Mouse (Mus musculus) limb, embryonic 10.5 days (tissue): ENCODE results near the gene Dnaic1. TPM values are rescaled to one million over a fixed set of nuclear protein-coding genes. Genes with fewer than 3 reads are reported as not detected.

Experiments
- DNase-seq: peaks from one replicate; pipeline ENCODE4 v3.0.0-alpha.2; 2017; ENCODE audit warnings: low spot score
- H3K27ac ChIP-seq: fragments of 300-500 bp; sonication (generic); 2 replicates; pipeline ENCODE4 v1.5.1; 2016; ENCODE audit warnings: mild to moderate bottlenecking
- H3K27me3 ChIP-seq: fragments of 300-500 bp; sonication (generic); 2 replicates; pipeline ENCODE4 v1.6.1; 2016; ENCODE audit warnings: low read depth, mild to moderate bottlenecking; ENCODE audit not compliant: poor library complexity, severe bottlenecking
- H3K36me3 ChIP-seq: fragments of 300-500 bp; sonication (generic); 2 replicates; pipeline ENCODE4 v1.6.1; 2016; ENCODE audit warnings: mild to moderate bottlenecking, moderate library complexity
- H3K4me1 ChIP-seq: fragments of 300-500 bp; sonication (generic); 2 replicates; pipeline ENCODE4 v1.6.1; 2016
- H3K4me3 ChIP-seq: fragments of 300-500 bp; sonication (generic); 2 replicates; pipeline ENCODE4 v1.5.1; 2016; ENCODE audit warnings: mild to moderate bottlenecking, moderate library complexity
- H3K9me3 ChIP-seq: fragments of 300-500 bp; sonication (generic); replicated peaks from 2 replicates; pipeline ENCODE4 v1.6.1; 2016; ENCODE audit warnings: mild to moderate bottlenecking
- whole genome bisulfite sequencing: fragments of 180-500 bp; shearing (Covaris S2); methylation state at CpG from one replicate; pipeline ENCODE4 v1.1.7; 2016; 5-methylcytosine and 5-hydroxymethylcytosine counted together
- polyA plus RNA-seq: library from polyadenylated mRNA; unstranded; fragments of >200 nt; fragmentation: Nextera tagmentation; extraction: Ambion mirVana; gene quantifications from 2 replicates; pipeline ENCODE4 v1.2.1, GENCODE M21; 2016

The Dnaic1 gene
- polyA plus RNA-seq = 0.93 and 1.7 TPM in 2 replicates

DNA sequence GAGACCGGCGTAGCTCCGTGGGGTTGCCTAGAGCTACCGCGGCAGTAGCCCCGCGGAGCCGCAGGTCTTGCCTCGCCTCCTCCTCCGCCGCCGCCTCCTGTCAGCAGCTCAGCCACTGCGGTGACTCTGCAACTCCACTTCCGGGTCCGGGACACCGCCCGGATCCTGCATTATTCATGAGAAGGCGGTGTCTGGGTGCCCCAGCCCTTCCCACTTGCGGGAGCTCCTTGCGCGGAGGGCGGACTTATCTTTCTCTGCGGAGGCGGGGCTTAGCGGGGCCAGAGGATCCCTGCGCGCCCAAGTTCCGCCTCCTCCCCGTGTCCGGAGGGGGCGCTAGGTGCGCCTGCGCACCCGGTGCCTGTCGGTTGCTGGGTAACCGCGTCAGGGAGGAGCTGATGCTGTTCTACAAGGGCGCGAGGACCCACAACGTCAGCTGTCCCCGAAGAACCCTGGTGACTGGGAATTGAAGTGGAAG, at the start of gene Dnaic1, which contains the start of gene Fam219a:
Gene Dnaic1, plus strand, starts transcription at position 365 of the 475 bp plus-strand sequence.
Gene Fam219a, minus strand, starts transcription at position 128 of the 475 bp plus-strand sequence.
- Histone ChIP-seq H3K27me3 (peaks cover 51% of the 10 kb centered on the region), H3K9me3 (0 out of 2 replicates have a peak, but pooled peaks cover 1% of the 10 kb centered on the region), H3K4me3 (peak within 1 kb of the TSS; percentile 80), H3K36me3 (no peaks in the 10 kb centered on the region), H3K4me1 (peaks cover 29% of the 10 kb centered on the region), H3K27ac (peak within 1 kb of the TSS; percentile 68; the same call in 1 of the 2 replicates)
- peak; percentile 96 for DNase-seq
- under 1% methylated on average over 41 of the region's 41 CpGs for WGBS

DNA sequence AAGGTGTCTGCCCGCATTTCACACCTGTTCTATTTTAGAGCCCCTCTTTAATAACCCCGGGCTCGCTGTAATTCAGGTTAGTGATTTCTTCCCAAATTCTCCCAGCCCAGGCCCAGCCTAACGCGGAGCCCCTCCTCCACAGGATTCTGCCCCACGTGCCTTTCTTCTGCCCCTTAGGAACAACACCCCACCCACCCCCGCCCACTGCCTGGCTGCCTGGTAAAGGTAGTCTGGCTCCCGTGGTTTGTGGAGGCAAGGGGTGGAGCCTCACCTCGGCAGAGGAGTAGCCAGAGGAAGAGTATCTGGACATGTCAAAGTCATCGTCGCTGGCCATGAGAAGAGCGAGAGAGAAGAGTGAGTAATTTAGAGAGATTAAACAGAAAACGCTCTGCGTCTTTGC, 48.9 kb upstream of the Dnaic1 start:
- H3K36me3 ChIP-seq = no peaks in the 10 kb centered on the region
- H3K4me1 ChIP-seq = peaks cover 4% of the 10 kb centered on the region; the same call in 1 of the 2 replicates
- no peaks in the 10 kb centered on the region for H3K9me3 ChIP-seq
- no peak overlapping the region for H3K27ac ChIP-seq
- H3K4me3 ChIP-seq = no peak overlapping the region
- WGBS = 36% methylated on average over 14 of the region's 14 CpGs
- no peak for DNase-seq
- H3K27me3 ChIP-seq = peaks cover 66% of the 10 kb centered on the region

DNA sequence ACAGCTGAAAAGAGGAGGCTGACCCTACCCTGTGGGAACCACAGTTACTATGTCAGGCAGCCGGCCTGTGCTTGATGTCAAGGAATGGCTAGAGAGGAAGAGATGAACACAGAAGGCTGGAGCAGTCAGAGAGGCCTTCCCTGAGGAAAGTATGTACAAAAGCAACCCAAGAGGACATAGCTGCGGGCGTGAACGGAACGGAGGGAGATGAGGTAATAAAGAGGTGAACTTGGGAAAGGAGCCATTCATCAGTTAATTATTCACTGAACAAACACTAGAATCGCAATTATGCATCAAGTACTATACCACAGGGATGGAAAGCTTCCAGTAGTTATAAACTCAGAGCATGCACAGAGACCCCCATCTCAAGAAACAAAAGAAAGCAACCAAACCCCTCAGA, 47.4 kb upstream of the Dnaic1 start:
- Histone ChIP-seq H3K27me3 (peaks cover 79% of the 10 kb centered on the region), H3K27ac (no peak overlapping the region), H3K4me3 (no peak overlapping the region), H3K36me3 (no peaks in the 10 kb centered on the region), H3K4me1 (peaks cover 4% of the 10 kb centered on the region), H3K9me3 (no peaks in the 10 kb centered on the region)
- no peak for DNase-seq
- WGBS = 90% methylated on average over 6 of the region's 6 CpGs

- 45% methylated on average over 5 of the region's 5 CpGs for WGBS
- H3K36me3 ChIP-seq = no peaks in the 10 kb centered on the region
- H3K4me3 ChIP-seq = no peak overlapping the region
- no peaks in the 10 kb centered on the region for H3K9me3 ChIP-seq
- peaks cover 4% of the 10 kb centered on the region for H3K4me1 ChIP-seq
- H3K27me3 ChIP-seq = peaks cover 83% of the 10 kb centered on the region
- no peak for DNase-seq
- no peak overlapping the region for H3K27ac ChIP-seq
Observed at GRCm38 (mm10) chr4:41522788-41523187, 46.8 kb upstream of the Dnaic1 start.

GRCm38 (mm10) chr4:41523839-41524238, 45.7 kb upstream of the Dnaic1 start:
- WGBS = 77% methylated on average over 7 of the region's 7 CpGs
- no peaks in the 10 kb centered on the region for H3K9me3 ChIP-seq

GRCm38 (mm10) chr4:41524829-41525228, 44.7 kb upstream of the Dnaic1 start:
- H3K27me3 ChIP-seq = peaks cover 71% of the 10 kb centered on the region
- H3K4me1 ChIP-seq = peaks cover 4% of the 10 kb centered on the region
- no peak overlapping the region for H3K27ac ChIP-seq
- no peaks in the 10 kb centered on the region for H3K9me3 ChIP-seq
- no peak for DNase-seq
- 78% methylated on average over 9 of the region's 9 CpGs for WGBS
- H3K36me3 ChIP-seq = no peaks in the 10 kb centered on the region
- no peak overlapping the region for H3K4me3 ChIP-seq

More at GRCm38 (mm10) chr4:41523839-41524238, 45.7 kb upstream of the Dnaic1 start:
- H3K4me3 ChIP-seq = no peak overlapping the region
- H3K27ac ChIP-seq = no peak overlapping the region
- H3K4me1 ChIP-seq = peaks cover 4% of the 10 kb centered on the region
- H3K27me3 ChIP-seq = peaks cover 81% of the 10 kb centered on the region
- DNase-seq = no peak
- no peaks in the 10 kb centered on the region for H3K36me3 ChIP-seq

DNA sequence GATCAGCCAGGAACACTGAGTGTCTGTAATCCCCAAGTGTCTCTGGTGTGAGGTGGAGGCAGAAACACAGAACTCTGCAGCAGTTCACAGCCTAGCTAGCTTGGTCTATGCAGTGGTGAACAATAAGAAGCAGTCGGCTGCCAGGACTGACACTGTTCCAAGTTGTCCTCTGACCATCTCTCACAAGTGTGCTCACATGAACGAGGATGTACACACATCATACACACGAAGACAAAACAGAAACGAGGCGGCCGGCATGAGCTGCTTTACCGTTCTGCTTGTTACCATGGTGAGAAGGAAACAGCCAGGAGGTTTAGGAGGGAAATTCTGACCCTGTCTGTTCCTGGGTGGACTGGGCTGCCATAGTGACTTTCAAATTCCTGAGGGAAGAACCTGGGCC, 43.0 kb upstream of the Dnaic1 start:
- no peak for DNase-seq
- Histone ChIP-seq H3K4me1 (no peaks in the 10 kb centered on the region; the same call in 1 of the 2 replicates), H3K36me3 (no peaks in the 10 kb centered on the region), H3K4me3 (no peak overlapping the region), H3K27ac (no peak overlapping the region), H3K27me3 (peaks cover 53% of the 10 kb centered on the region), H3K9me3 (no peaks in the 10 kb centered on the region)
- WGBS = 79% methylated on average over 7 of the region's 7 CpGs

DNA sequence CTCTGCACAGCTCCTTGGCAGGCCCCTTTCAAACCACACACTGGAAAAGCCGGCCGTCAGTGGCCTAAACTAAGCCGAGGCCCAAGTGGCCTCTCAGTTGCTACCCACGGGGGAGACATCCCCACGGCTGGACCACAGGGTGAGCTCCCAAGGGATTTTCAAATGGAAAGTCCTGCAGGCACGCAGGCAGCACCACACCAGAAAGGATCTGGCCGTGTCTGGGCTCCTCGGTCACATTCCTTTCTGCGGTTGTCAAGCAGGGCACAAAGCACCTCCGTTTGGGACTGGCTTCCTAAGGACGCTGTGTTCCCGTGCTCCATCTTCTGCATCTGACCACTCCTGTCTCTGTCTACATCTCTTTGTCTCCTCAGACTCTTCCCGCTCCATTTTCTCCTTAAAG, 42.5 kb upstream of the Dnaic1 start:
- no peaks in the 10 kb centered on the region for H3K9me3 ChIP-seq
- no peaks in the 10 kb centered on the region for H3K36me3 ChIP-seq
- H3K27me3 ChIP-seq = peaks cover 48% of the 10 kb centered on the region; the same call in 1 of the 2 replicates
- no peak for DNase-seq
- 47% methylated on average over 13 of the region's 13 CpGs for WGBS
- H3K4me3 ChIP-seq = no peak overlapping the region
- H3K4me1 ChIP-seq = no peaks in the 10 kb centered on the region; the same call in 1 of the 2 replicates
- H3K27ac ChIP-seq = no peak overlapping the region

DNA sequence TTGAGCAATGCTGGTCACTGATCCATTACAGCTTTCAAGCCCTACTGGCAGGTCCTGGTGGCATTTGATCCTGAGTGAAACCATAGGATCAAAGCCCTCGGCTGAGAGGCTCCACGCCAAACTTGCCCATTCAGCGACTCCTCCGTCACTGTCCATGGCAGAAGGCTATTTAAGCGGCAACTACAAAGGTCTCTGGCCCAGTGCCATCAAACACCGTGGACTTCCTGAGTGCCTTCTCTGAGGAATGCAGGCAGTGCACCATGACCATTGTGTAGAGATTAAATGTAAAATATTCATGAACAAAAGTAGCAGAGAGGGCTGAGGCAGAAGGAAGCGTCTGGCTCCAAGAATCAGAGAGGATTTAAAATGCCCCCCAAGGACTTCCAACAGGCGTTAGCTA, 41.6 kb upstream of the Dnaic1 start:
- Histone ChIP-seq H3K4me3 (no peak overlapping the region), H3K27me3 (peaks cover 42% of the 10 kb centered on the region; the same call in 1 of the 2 replicates), H3K36me3 (no peaks in the 10 kb centered on the region), H3K27ac (no peak overlapping the region), H3K9me3 (no peaks in the 10 kb centered on the region), H3K4me1 (no peaks in the 10 kb centered on the region; the same call in 1 of the 2 replicates)
- DNase-seq = no peak
- 37% methylated on average over 8 of the region's 8 CpGs for WGBS

DNA sequence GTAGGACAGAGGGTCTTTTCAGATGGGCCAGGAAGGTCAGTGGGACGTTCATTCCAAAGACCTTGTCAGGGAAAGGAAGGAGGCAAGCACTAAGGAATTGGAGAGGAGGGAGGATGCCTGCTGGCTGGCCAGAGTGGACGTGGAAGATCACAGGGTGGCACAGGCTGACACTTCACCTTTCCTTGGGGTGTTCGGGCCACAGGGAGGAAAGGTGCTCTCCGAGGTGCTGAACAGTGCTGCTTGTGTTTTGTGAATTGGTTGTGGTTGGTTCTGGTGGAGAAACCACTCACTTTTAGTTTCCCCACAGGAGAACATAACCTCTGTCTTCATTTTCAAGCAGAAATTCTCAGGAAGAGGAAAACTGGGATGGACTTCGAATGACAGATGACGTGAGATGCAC, 37.2 kb upstream of the Dnaic1 start:
- H3K27me3 ChIP-seq = peaks cover 8% of the 10 kb centered on the region; the same call in 1 of the 2 replicates
- H3K36me3 ChIP-seq = no peaks in the 10 kb centered on the region
- H3K4me3 ChIP-seq = no peak overlapping the region
- no peak overlapping the region for H3K27ac ChIP-seq
- no peaks in the 10 kb centered on the region for H3K4me1 ChIP-seq
- no peaks in the 10 kb centered on the region for H3K9me3 ChIP-seq
- peak; percentile 80 for DNase-seq
- WGBS = 23% methylated on average over 6 of the region's 6 CpGs

DNA sequence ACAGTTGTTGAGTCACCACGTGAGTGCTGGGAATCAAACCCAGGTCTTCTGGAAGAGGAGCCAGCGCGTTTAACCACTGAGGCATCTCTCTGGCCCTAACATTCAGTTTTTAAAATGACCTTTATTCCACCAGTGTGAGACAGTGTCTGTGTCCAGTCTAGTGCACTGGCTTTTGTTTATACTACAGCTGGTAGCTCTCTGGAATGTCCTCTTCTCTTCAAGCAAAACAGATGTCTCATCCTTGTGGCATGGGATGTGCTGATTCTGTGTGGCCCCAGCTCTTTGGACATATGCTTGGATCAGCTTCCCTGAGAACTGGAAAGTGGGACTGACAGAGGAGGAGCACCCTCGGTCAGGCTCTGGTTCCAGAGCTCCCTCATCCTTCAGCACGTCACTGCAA, 34.7 kb upstream of the Dnaic1 start:
- DNase-seq = no peak
- H3K36me3 ChIP-seq = no peaks in the 10 kb centered on the region
- H3K27ac ChIP-seq = no peak overlapping the region
- WGBS = 75% methylated on average over 5 of the region's 5 CpGs
- H3K4me1 ChIP-seq = no peaks in the 10 kb centered on the region
- H3K9me3 ChIP-seq = no peaks in the 10 kb centered on the region
- H3K27me3 ChIP-seq = no peaks in the 10 kb centered on the region
- no peak overlapping the region for H3K4me3 ChIP-seq

DNA sequence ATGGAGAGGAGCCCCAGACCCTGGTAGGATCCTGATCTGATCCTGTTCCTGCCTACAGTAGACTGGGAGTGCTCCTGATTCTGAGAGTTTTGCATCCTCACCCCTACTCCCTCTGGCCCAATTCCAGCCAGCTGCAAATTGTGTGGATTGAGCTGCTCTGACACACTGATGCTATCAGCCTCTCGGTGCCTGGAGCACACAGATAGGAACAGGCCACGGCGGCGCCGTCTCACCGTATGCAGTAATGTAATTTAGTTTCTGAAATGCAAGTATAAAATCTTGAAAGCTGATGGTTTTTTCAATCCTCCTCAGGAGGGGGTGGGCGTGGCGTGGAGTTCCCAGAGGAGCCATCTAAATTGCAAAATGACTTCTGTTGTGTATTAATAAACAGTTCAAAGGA, 27.4 kb upstream of the Dnaic1 start:
- Histone ChIP-seq H3K4me1 (no peaks in the 10 kb centered on the region), H3K4me3 (no peak overlapping the region), H3K36me3 (no peaks in the 10 kb centered on the region), H3K27me3 (no peaks in the 10 kb centered on the region), H3K9me3 (no peaks in the 10 kb centered on the region), H3K27ac (no peak overlapping the region)
- no peak for DNase-seq
- 81% methylated on average over 8 of the region's 8 CpGs for WGBS

DNA sequence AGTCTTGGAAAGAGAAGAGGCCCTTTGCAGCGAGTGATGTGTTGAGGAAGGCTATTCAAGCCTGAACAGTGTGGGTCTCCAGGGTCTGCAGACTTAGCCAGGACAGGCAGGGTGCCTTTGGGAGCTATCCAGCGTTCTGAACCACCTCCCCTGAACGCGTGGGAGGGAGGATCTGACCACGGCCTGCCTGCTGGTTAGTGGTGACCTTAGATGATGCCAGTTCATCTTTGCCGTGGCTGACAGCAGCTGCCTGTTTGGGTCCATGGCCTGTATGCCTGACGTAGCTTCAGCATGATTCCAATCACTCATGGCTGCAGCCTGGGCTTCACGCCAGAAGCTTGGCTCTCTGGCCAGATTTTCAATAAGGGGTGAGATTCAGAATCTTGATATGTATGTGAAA, 23.6 kb upstream of the Dnaic1 start:
- Histone ChIP-seq H3K36me3 (no peaks in the 10 kb centered on the region), H3K27ac (no peak overlapping the region), H3K4me3 (no peak overlapping the region), H3K9me3 (no peaks in the 10 kb centered on the region), H3K27me3 (peaks cover 3% of the 10 kb centered on the region; the same call in 1 of the 2 replicates), H3K4me1 (no peaks in the 10 kb centered on the region)
- 18% methylated on average over 8 of the region's 8 CpGs for WGBS
- DNase-seq = peak; percentile 76

- no peaks in the 10 kb centered on the region for H3K9me3 ChIP-seq
- no peak overlapping the region for H3K4me3 ChIP-seq
- peaks cover under 1% of the 10 kb centered on the region; the same call in 1 of the 2 replicates for H3K4me1 ChIP-seq
- H3K27ac ChIP-seq = no peak overlapping the region
- DNase-seq = no peak
- 76% methylated on average over 1 of the region's 1 CpGs for WGBS
- H3K36me3 ChIP-seq = no peaks in the 10 kb centered on the region
- H3K27me3 ChIP-seq = peaks cover 3% of the 10 kb centered on the region; the same call in 1 of the 2 replicates
Observed at GRCm38 (mm10) chr4:41547086-41547485, 22.5 kb upstream of the Dnaic1 start.
